Mouse (Mus musculus) limb, embryonic 10.5 days (tissue): ENCODE results near the gene Zfp664. TPM values are rescaled to one million over a fixed set of nuclear protein-coding genes. Genes with fewer than 3 reads are reported as not detected.

Source experiments
- DNase-seq: peaks from one replicate; pipeline ENCODE4 v3.0.0-alpha.2; 2017; ENCODE audit warnings: low spot score
- H3K27ac ChIP-seq: fragments of 300-500 bp; sonication (generic); 2 replicates; pipeline ENCODE4 v1.5.1; 2016; ENCODE audit warnings: mild to moderate bottlenecking
- H3K27me3 ChIP-seq: fragments of 300-500 bp; sonication (generic); 2 replicates; pipeline ENCODE4 v1.6.1; 2016; ENCODE audit warnings: low read depth, mild to moderate bottlenecking; ENCODE audit not compliant: poor library complexity, severe bottlenecking
- H3K36me3 ChIP-seq: fragments of 300-500 bp; sonication (generic); 2 replicates; pipeline ENCODE4 v1.6.1; 2016; ENCODE audit warnings: mild to moderate bottlenecking, moderate library complexity
- H3K4me1 ChIP-seq: fragments of 300-500 bp; sonication (generic); 2 replicates; pipeline ENCODE4 v1.6.1; 2016
- H3K4me3 ChIP-seq: fragments of 300-500 bp; sonication (generic); 2 replicates; pipeline ENCODE4 v1.5.1; 2016; ENCODE audit warnings: mild to moderate bottlenecking, moderate library complexity
- H3K9me3 ChIP-seq: fragments of 300-500 bp; sonication (generic); replicated peaks from 2 replicates; pipeline ENCODE4 v1.6.1; 2016; ENCODE audit warnings: mild to moderate bottlenecking
- WGBS: fragments of 180-500 bp; shearing (Covaris S2); methylation state at CpG from one replicate; pipeline ENCODE4 v1.1.7; 2016; 5-methylcytosine and 5-hydroxymethylcytosine counted together
- polyA plus RNA-seq: library from polyadenylated mRNA; unstranded; fragments of >200 nt; fragmentation: Nextera tagmentation; extraction: Ambion mirVana; gene quantifications from 2 replicates; pipeline ENCODE4 v1.2.1, GENCODE M21; 2016

Gene Zfp664
- polyA plus RNA-seq, 1 experiment from 2014 or later: 157 TPM

DNA sequence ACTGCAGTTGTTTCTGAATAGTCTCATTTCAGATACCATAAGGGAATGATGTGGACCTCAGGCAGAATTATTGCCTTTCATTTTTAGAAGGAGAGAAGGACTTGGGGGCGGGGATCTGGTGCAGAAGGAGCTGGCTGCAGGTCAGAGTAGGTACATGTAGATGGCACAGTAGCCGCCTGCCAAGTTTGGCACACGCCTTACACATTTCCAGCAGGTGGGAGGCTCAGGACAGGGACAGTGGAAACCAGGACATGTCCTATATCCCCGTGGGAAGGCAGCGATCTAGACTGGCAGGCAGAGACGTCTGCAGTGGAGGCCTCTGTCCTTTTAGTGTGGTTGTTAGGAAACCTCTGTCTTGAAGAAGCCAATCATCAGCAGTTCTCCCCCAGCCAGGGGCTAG, 17.3 kb downstream of the Zfp664 start:
- H3K36me3 ChIP-seq: peaks cover 95% of the 10 kb centered on the region
- H3K27me3 ChIP-seq: no peaks in the 10 kb centered on the region
- no peaks in the 10 kb centered on the region for H3K9me3 ChIP-seq
- H3K4me3 ChIP-seq: no peak overlapping the region
- H3K27ac ChIP-seq: no peak overlapping the region
- no peak for DNase-seq
- WGBS: 88% methylated on average over 6 of the region's 6 CpGs
- 0 out of 2 replicates have a peak, but pooled peaks cover 4% of the 10 kb centered on the region for H3K4me1 ChIP-seq

DNA sequence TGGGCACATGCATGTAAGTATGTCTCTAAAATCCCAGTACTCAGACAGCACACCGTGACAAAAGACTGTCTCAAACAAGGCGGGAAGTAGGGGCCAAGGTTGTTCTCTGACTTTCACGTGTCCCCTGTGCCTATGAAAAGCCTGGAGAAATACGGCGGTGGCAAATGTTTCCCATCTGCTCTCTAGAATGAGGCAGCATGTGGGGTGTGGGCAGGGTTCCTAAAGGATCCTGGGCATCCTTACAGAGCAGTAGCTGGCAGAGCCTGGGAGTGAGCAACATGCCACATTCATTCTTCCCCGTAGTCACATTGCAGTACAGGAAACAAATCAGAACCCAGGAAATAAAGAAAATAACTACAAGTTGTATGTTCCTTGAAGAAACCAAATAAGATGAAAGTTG, 21.4 kb downstream of the Zfp664 start:
- no peaks in the 10 kb centered on the region for H3K4me1 ChIP-seq
- H3K4me3 ChIP-seq: no peak overlapping the region
- no peaks in the 10 kb centered on the region for H3K27me3 ChIP-seq
- no peak overlapping the region for H3K27ac ChIP-seq
- peaks cover 100% of the 10 kb centered on the region for H3K36me3 ChIP-seq
- DNase-seq: no peak
- H3K9me3 ChIP-seq: no peaks in the 10 kb centered on the region
- WGBS: 94% methylated on average over 6 of the region's 6 CpGs

DNA sequence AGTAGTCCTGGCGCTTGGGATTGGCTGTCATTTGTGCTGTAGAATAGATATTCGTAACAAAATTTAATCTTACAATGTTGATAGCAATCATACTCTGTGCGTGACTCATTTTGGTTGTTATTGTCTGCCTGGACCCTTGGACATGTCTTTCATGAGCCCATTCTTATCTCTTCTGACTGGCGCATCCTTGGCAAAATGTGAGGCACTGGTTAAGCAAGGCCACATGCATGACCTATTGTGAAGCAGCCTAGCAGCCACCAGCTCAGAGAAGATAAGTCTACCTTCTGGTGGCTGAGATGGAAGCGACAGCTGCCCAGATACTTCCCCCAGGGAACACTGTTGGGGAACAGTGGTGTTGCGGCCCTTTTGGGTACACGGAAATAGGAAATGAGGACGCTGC, 26.2 kb downstream of the Zfp664 start:
- Histone ChIP-seq H3K4me3 (no peak overlapping the region), H3K27me3 (no peaks in the 10 kb centered on the region), H3K36me3 (peaks cover 66% of the 10 kb centered on the region), H3K27ac (no peak overlapping the region), H3K9me3 (no peaks in the 10 kb centered on the region), H3K4me1 (peaks cover 20% of the 10 kb centered on the region)
- WGBS: 95% methylated on average over 8 of the region's 8 CpGs
- no peak for DNase-seq

DNA sequence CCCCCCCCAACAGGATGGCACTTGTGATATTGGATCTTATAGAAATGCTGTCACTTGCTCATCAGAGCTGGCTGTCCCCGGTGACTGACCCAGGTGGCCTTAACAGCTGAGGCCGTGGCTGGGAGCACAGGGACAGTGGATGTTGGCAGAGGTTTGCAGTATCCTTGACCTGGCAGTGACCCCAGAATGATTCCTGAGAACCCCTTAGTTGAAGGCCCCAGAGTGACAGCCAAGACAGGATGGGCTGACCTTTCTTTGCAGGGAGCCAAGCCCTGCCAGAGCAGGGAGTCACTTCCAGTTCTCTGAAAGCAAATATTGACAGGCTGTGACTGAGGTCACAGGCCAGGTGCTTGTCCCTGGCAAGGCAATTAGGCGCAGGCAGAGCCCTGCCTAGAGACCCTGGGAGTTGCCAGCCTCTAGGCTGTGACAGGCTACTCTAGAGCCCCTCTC, 29.5 kb downstream of the Zfp664 start:
- no peak overlapping the region for H3K27ac ChIP-seq
- no peaks in the 10 kb centered on the region for H3K27me3 ChIP-seq
- no peaks in the 10 kb centered on the region for H3K9me3 ChIP-seq
- H3K4me1 ChIP-seq: peaks cover 33% of the 10 kb centered on the region
- peaks cover 38% of the 10 kb centered on the region for H3K36me3 ChIP-seq
- DNase-seq: no peak
- no peak overlapping the region for H3K4me3 ChIP-seq
- 78% methylated on average over 3 of the region's 3 CpGs for whole genome bisulfite sequencing

DNA sequence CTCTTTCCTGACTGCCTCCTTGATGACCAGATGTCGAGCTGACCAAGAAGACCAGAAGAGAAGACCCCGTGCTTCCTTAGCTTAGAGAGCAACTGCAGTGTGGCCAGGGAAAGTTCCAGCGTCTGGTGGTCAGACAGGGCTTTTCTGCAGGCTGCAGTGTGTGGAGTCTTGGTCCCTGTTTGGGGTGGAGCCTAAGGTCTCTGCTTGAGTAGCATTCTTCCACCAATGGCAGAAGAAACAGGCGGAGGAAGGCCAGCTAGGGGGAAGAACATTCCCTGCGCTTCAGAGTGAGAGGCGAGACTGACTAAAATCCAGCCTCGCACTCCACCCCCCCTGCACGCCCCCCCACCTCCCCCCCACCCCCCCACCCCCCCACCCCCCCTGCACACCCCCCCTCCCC, 33.6 kb downstream of the Zfp664 start:
- peaks cover 28% of the 10 kb centered on the region for H3K4me1 ChIP-seq
- no peak overlapping the region for H3K4me3 ChIP-seq
- peak overlapping the region; percentile 5; the same call in 1 of the 2 replicates for H3K27ac ChIP-seq
- no peaks in the 10 kb centered on the region for H3K9me3 ChIP-seq
- H3K27me3 ChIP-seq: no peaks in the 10 kb centered on the region
- H3K36me3 ChIP-seq: 0 out of 2 replicates have a peak, but pooled peaks cover 10% of the 10 kb centered on the region
- DNase-seq: no peak
- 45% methylated on average over 6 of the region's 8 CpGs for WGBS

DNA sequence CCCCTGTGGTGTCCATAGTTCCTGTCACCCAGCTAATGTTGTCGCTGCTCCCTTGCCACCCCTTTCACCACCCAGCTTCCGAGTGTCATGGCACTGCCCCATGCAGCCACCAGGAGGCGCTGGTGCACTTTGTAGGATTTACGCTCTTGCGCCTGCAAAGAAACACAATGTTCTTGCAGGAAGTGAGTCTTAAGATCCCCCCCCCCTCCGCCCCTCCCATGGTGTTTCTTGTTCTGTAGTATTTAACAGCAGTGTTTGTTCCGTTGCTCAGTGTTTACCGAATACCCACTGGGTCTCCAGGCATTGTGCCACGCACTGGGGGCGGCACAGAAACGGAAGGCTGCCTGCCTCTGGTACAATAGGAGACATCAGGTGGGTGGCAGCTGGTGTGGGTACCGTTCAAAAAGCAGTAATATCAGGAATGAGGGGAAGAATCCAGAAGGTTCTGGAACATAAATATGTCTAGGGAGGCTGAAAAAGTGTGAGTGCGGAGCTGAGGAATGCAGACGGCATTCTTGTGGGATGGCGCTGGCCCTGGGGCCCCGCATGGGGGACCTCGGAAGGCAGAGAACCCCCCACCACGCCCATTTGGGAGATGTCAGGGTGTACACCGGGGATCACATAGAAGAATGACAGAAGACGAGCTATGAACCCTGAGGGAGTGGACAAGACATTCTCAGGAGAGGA, 37.6 kb downstream of the Zfp664 start:
- Histone ChIP-seq H3K4me3 (no peak overlapping the region), H3K4me1 (peaks cover 14% of the 10 kb centered on the region), H3K9me3 (no peaks in the 10 kb centered on the region), H3K27me3 (no peaks in the 10 kb centered on the region), H3K27ac (peak overlapping the region; percentile 44; the same call in 1 of the 2 replicates), H3K36me3 (no peaks in the 10 kb centered on the region)
- WGBS: 47% methylated on average over 20 of the region's 20 CpGs
- peak; percentile 92 for DNase-seq

DNA sequence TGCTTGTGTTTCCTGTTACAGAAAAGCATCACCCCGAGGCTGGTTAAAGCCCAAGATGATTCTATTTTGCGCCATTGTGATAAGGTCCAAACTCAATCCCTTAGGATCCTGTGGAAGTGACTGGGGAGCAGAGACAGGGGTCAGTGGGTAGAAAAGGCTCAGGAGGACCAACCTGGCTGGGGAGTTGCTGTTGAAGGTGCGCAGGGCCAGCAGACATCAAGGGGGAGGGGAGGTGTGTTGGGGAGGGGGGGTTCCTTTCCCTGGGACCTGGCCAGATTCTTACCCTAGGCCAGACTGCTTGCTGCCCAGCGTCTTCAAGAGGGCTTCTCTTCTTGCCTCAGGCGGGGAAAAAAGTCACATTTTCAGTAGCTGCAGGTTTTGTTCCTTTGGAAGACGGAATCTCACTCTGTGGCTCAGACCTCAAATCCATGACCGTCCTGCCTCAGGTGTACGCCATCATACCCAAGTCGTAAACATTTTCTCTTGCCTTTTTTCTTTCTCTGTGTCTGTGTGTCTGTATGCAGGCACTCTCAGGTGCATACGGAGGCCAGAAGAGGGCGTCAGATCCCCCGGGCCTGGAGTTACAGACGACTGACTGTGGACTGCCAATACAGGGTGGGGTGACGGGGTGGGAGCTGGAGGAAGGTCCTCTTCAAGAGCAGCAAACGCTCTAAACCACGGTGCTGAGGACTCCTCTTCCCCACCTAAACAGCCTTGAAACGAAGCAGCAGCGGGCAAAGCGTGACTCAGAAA, 38.4 kb downstream of the Zfp664 start:
- no peak for DNase-seq
- Histone ChIP-seq H3K4me1 (peaks cover 9% of the 10 kb centered on the region), H3K9me3 (no peaks in the 10 kb centered on the region), H3K27me3 (no peaks in the 10 kb centered on the region), H3K27ac (no peak overlapping the region), H3K4me3 (no peak overlapping the region), H3K36me3 (no peaks in the 10 kb centered on the region)
- WGBS: 73% methylated on average over 19 of the region's 19 CpGs

DNA sequence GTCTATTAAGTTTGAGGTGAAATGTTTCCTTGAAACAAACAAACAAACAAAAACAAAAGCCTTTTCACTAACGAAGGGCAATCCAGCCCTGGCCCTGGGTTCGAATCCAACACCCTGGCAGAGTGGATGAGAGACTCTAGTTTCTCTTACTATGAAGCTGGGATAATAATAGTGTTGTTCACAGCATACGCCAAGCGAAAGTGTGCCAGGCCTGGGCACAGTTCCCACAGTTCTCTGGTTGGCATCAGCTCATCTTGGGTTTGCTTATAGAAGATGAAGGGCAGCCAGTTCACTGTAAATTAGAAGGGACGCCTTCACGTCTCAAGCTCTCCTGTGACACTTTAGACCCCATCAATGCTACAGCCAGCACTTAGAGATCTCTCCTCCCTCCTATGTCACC, 39.2 kb downstream of the Zfp664 start:
- H3K4me1 ChIP-seq: peaks cover 8% of the 10 kb centered on the region
- no peaks in the 10 kb centered on the region for H3K36me3 ChIP-seq
- no peaks in the 10 kb centered on the region for H3K27me3 ChIP-seq
- H3K27ac ChIP-seq: no peak overlapping the region
- H3K9me3 ChIP-seq: no peaks in the 10 kb centered on the region
- H3K4me3 ChIP-seq: no peak overlapping the region
- 90% methylated on average over 6 of the region's 6 CpGs for WGBS
- DNase-seq: no peak

DNA sequence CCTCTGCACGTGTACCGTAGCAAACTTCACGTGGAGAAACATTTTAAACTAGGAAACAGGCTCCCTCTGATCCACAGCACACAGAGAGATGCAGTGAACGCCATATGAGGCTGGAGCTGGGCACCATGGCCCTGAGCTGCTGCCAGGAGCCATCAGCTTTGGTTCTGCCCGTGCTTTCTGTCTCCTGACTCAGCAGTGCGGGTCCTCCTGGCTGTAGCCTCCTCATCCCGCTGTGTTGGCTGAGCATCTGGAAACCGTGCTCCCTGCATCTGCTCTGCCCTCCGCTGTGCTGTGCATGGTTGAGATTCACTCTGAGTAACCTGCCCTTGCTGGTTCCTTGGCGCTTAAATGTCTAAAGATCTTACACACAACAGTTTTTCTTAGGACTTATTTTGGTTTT, 39.7 kb downstream of the Zfp664 start:
- H3K9me3 ChIP-seq: no peaks in the 10 kb centered on the region
- no peak overlapping the region; the same call in 1 of the 2 replicates for H3K27ac ChIP-seq
- no peaks in the 10 kb centered on the region for H3K27me3 ChIP-seq
- 90% methylated on average over 10 of the region's 10 CpGs for WGBS
- H3K4me1 ChIP-seq: peaks cover 11% of the 10 kb centered on the region
- no peaks in the 10 kb centered on the region for H3K36me3 ChIP-seq
- DNase-seq: no peak
- no peak overlapping the region for H3K4me3 ChIP-seq

DNA sequence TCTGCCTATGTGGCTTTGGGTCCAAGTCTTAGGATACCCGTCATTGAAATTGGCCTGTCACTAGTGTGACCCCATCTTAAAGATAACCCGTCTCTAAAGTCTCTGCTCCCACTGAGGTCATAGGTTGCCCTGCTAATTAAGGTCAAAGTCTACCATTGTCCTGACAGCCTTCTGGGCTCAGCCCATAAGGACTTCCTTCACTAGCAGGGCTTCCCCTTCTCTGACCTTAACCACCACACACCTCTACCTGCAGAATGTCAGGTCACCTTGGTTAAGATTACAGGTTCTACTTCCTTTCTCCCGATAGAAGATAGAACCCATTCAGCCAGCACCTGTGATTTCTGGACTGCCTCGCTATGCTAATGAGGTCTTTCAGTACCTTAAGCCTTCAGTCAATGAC, 41.4 kb downstream of the Zfp664 start:
- H3K4me3 ChIP-seq: no peak overlapping the region
- no peak overlapping the region for H3K27ac ChIP-seq
- no peaks in the 10 kb centered on the region for H3K36me3 ChIP-seq
- 86% methylated on average over 4 of the region's 4 CpGs for WGBS
- no peaks in the 10 kb centered on the region for H3K9me3 ChIP-seq
- H3K4me1 ChIP-seq: peaks cover 11% of the 10 kb centered on the region
- H3K27me3 ChIP-seq: no peaks in the 10 kb centered on the region
- DNase-seq: no peak

DNA sequence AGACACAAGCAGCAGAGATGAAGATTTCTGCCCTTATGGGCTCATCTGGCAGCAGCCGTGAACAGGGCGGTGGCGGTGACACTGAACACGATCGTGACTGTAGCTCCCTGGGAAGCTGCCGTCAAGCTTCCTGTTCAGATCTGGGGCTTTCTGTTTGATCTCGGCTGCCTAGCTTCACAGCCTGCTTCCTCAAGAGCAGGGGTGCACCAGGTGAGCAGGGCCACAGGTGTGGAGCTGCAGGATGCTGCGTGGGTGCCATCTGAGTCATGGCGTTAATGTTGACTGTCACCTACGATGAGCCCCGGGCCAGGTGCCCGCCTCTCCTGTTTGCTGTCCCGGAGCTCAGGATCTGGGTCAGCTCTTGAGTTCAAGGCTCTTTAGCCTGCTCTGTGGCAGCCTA, 44.4 kb downstream of the Zfp664 start:
- H3K27me3 ChIP-seq: no peaks in the 10 kb centered on the region
- H3K4me3 ChIP-seq: no peak overlapping the region
- no peak for DNase-seq
- 74% methylated on average over 13 of the region's 13 CpGs for WGBS
- no peaks in the 10 kb centered on the region for H3K9me3 ChIP-seq
- no peak overlapping the region for H3K27ac ChIP-seq
- H3K4me1 ChIP-seq: 0 out of 2 replicates have a peak, but pooled peaks cover 5% of the 10 kb centered on the region
- H3K36me3 ChIP-seq: no peaks in the 10 kb centered on the region

DNA sequence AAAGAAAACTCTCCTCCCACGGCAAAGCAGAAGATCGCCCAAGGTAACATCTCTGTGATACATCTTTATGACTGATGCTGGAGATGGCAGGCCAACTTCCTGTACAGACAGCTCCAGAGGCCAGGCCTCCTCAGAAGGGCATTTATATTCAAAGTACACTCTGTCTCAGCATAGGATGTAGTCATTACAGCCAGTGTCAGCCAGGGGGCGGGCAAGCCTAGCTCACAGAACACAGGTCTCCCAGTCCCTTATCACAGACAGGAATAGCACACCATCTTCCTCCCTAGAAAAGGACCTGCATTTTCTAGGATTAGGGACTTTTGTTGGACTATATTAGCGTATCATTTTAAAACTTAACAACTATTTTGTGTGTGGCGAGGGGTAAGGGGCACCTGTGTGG, 46.4 kb downstream of the Zfp664 start:
- Histone ChIP-seq H3K4me3 (no peak overlapping the region), H3K27me3 (no peaks in the 10 kb centered on the region), H3K36me3 (no peaks in the 10 kb centered on the region), H3K4me1 (0 out of 2 replicates have a peak, but pooled peaks cover 5% of the 10 kb centered on the region), H3K9me3 (no peaks in the 10 kb centered on the region), H3K27ac (peak overlapping the region; percentile 16; the same call in 1 of the 2 replicates)
- WGBS: 25% methylated on average over 5 of the region's 5 CpGs
- DNase-seq: peak; percentile 83

DNA sequence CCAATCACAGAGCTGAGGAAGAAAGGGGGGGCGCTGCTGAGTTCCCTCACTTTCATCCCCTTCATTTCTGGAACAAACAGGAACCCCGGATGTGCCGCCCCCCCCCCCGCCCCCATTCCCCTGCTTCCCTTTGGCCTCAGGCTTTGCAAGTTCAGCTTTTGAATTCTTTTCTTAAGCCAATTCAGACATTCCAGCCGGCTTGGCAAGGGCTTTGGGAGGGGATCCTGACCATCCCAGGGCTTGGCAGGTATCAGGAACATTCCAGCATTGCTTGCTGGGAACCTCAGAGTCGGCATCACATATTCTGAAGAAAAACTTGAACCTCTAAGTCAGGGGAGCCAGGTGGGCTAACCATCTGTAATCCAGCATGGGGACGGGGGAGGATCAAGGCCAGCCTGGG, 49.8 kb downstream of the Zfp664 start:
- WGBS: 62% methylated on average over 6 of the region's 7 CpGs
- no peak for DNase-seq
- no peak overlapping the region for H3K27ac ChIP-seq

More for the DNA sequence above, 49.8 kb downstream of the Zfp664 start:
- Histone ChIP-seq H3K27me3 (no peaks in the 10 kb centered on the region), H3K36me3 (no peaks in the 10 kb centered on the region), H3K4me3 (no peak overlapping the region), H3K4me1 (no peaks in the 10 kb centered on the region), H3K9me3 (no peaks in the 10 kb centered on the region)
